Mouse (Mus musculus) MEL (cell line): ENCODE measurements around the gene Klrb1. TPM values are rescaled to one million over a fixed set of nuclear protein-coding genes. Genes with fewer than 3 reads are reported as not detected.
"Not testable (repeated sequence)": the region's sequence is repeated elsewhere in the genome, so short reads cannot be mapped to it uniquely, and the experiment has no call there.

Source experiments
- DNase-seq: peaks from one replicate; pipeline ENCODE4 v3.0.0; 2011; ENCODE audit warnings: low read depth, low spot score
- H3K27ac ChIP-seq: 2 replicates; pipeline ENCODE4 v1.5.1; 2012; ENCODE audit warnings: low read depth, mild to moderate bottlenecking, control low read depth, low read length, moderate library complexity; ENCODE audit not compliant: control insufficient read depth
- H3K27me3 ChIP-seq, 2 experiments: fragments of 150-350 bp in 1 of 2; sonication (generic) in 1 of 2; 2 replicates each; pipeline ENCODE4 v1.6.1; 2012; ENCODE audit warnings: low read length in 2 of 2, mild to moderate bottlenecking in 2 of 2, improper control_type of control experiment in 1 of 2, moderate library complexity in 1 of 2; ENCODE audit not compliant: insufficient read depth in 2 of 2, control insufficient read depth in 1 of 2
- H3K36me3 ChIP-seq, 2 experiments: 2 replicates each; pipeline ENCODE4 v1.6.1; 2012 to 2014; ENCODE audit warnings: low read length in 2 of 2, improper control_type of control experiment in 1 of 2, inconsistent platforms in 1 of 2, mild to moderate bottlenecking in 1 of 2; ENCODE audit not compliant: insufficient read depth in 2 of 2, control insufficient read depth in 1 of 2
- H3K4me1 ChIP-seq, 2 experiments: fragments of 150-350 bp in 1 of 2; sonication (generic) in 1 of 2; 2 replicates each; pipeline ENCODE4 v1.6.1; 2012; ENCODE audit warnings: low read length in 2 of 2, improper control_type of control experiment in 1 of 2, mild to moderate bottlenecking in 1 of 2; ENCODE audit not compliant: insufficient read depth in 2 of 2, control insufficient read depth in 1 of 2
- H3K4me3 ChIP-seq, 2 experiments: fragments of 150-350 bp in 1 of 2; sonication (generic) in 1 of 2; 2 replicates each; pipeline ENCODE4 v1.5.1; 2012; ENCODE audit warnings: low read depth in 2 of 2, low read length in 2 of 2, mild to moderate bottlenecking in 2 of 2, moderate library complexity in 2 of 2, control low read depth in 1 of 2, improper control_type of control experiment in 1 of 2; ENCODE audit not compliant: control insufficient read depth in 1 of 2, insufficient read depth in 1 of 2
- H3K79me2 ChIP-seq: 2 replicates; pipeline ENCODE4 v1.6.1; 2012; ENCODE audit warnings: mild to moderate bottlenecking, low read length, moderate library complexity; ENCODE audit not compliant: control insufficient read depth, poor library complexity, insufficient read depth
- H3K9ac ChIP-seq: 2 replicates; pipeline ENCODE4 v1.6.1; 2012; ENCODE audit warnings: low read depth, mild to moderate bottlenecking, control low read depth, low read length, moderate library complexity; ENCODE audit not compliant: control insufficient read depth, poor library complexity, severe bottlenecking
- H3K9me3 ChIP-seq: fragments of 150-350 bp; sonication (generic); replicated peaks from 2 replicates; pipeline ENCODE4 v1.6.1; 2012; ENCODE audit warnings: mild to moderate bottlenecking, low read length, improper control_type of control experiment, moderate library complexity; ENCODE audit not compliant: insufficient read depth
- CHD1 ChIP-seq: IDR thresholded peaks from 2 replicates; pipeline ENCODE4 v1.6.1; 2012; ENCODE audit warnings: low read depth, mild to moderate bottlenecking, inconsistent platforms, low read length, improper control_type of control experiment
- ETS1 ChIP-seq: IDR thresholded peaks from 2 replicates; pipeline ENCODE4 v1.6.1; 2012; ENCODE audit warnings: low read depth, mild to moderate bottlenecking, inconsistent platforms, low read length, improper control_type of control experiment, moderate library complexity
- GABPA ChIP-seq: IDR thresholded peaks from 2 replicates; pipeline ENCODE4 v1.6.1; 2012; ENCODE audit warnings: low read depth, mild to moderate bottlenecking, inconsistent platforms, low read length, improper control_type of control experiment, moderate library complexity
- HCFC1 ChIP-seq: IDR thresholded peaks from 2 replicates; pipeline ENCODE4 v1.6.1; 2012; ENCODE audit warnings: low read depth, mild to moderate bottlenecking, inconsistent platforms, low read length, improper control_type of control experiment, moderate library complexity
- MAX ChIP-seq: IDR thresholded peaks from 2 replicates; pipeline ENCODE4 v1.6.1; 2011; ENCODE audit warnings: low read length, improper control_type of control experiment
- MAZ ChIP-seq: IDR thresholded peaks from 2 replicates; pipeline ENCODE4 v1.6.1; 2012; ENCODE audit warnings: low read depth, mild to moderate bottlenecking, inconsistent platforms, low read length, improper control_type of control experiment
- MEF2A ChIP-seq: IDR thresholded peaks from 2 replicates; pipeline ENCODE4 v1.6.1; 2014; ENCODE audit warnings: low read depth, mild to moderate bottlenecking, inconsistent platforms, low read length, improper control_type of control experiment; ENCODE audit not compliant: poor library complexity, insufficient replicate concordance, severe bottlenecking; ENCODE audit errors: extremely low read depth
- NELFE ChIP-seq: IDR thresholded peaks from 2 replicates; pipeline ENCODE4 v1.6.1; 2011; ENCODE audit warnings: low read depth, low read length, improper control_type of control experiment
- POLR2A ChIP-seq, 2 experiments: IDR thresholded peaks; 2 replicates each; pipeline ENCODE4 v1.6.1; 2011 to 2012; ENCODE audit warnings: low read length in 2 of 2, mild to moderate bottlenecking in 2 of 2, control low read depth in 1 of 2, improper control_type of control experiment in 1 of 2, low read depth in 1 of 2, moderate library complexity in 1 of 2; ENCODE audit not compliant: control insufficient read depth in 1 of 2, insufficient read depth in 1 of 2, poor library complexity in 1 of 2
- POLR2AphosphoS2 ChIP-seq: IDR thresholded peaks from 2 replicates; pipeline ENCODE4 v1.6.1; 2011; ENCODE audit warnings: low read length, improper control_type of control experiment
- POLR2AphosphoS5 ChIP-seq: IDR thresholded peaks from 2 replicates; pipeline ENCODE4 v1.6.1; 2012; ENCODE audit warnings: low read depth, borderline replicate concordance, mild to moderate bottlenecking, inconsistent platforms, low read length, moderate library complexity, mixed read lengths
- SIN3A ChIP-seq: IDR thresholded peaks from 2 replicates; pipeline ENCODE4 v1.6.1; 2012; ENCODE audit warnings: low read length, improper control_type of control experiment, inconsistent platforms
- TAL1 ChIP-seq: IDR thresholded peaks from 2 replicates; pipeline ENCODE4 v1.6.1; 2012; ENCODE audit warnings: mild to moderate bottlenecking, inconsistent platforms, low read length, moderate library complexity, mixed read lengths
- USF2 ChIP-seq, 2 experiments: IDR thresholded peaks; 2 replicates each; pipeline ENCODE4 v1.6.1; 2011 to 2012; ENCODE audit warnings: improper control_type of control experiment in 2 of 2, low read length in 2 of 2, borderline replicate concordance in 1 of 2, inconsistent platforms in 1 of 2, low read depth in 1 of 2, mild to moderate bottlenecking in 1 of 2; ENCODE audit not compliant: insufficient read depth in 1 of 2
- ZC3H11A ChIP-seq: IDR thresholded peaks from 2 replicates; pipeline ENCODE4 v1.6.1; 2012; ENCODE audit warnings: low read depth, mild to moderate bottlenecking, inconsistent platforms, low read length, improper control_type of control experiment
- ZKSCAN1 ChIP-seq: IDR thresholded peaks from 2 replicates; pipeline ENCODE4 v1.6.1; 2012; ENCODE audit warnings: low read depth, mild to moderate bottlenecking, inconsistent platforms, low read length, improper control_type of control experiment, moderate library complexity
- ZMIZ1 ChIP-seq: IDR thresholded peaks from 2 replicates; pipeline ENCODE4 v1.6.1; 2012; ENCODE audit warnings: low read depth, mild to moderate bottlenecking, inconsistent platforms, low read length, improper control_type of control experiment, moderate library complexity
- polyA plus RNA-seq, 2 experiments: library from polyadenylated mRNA; stranded (reverse) in 1 of 2; unstranded in 1 of 2; fragments of >175 nt in 1 of 2; fragments of >200 nt in 1 of 2; gene quantifications; 2 replicates each; pipeline versions ENCODE4 v1.2.1 to v1.2.4; 2012; ENCODE audit warnings: low replicate concordance in 2 of 2, low read depth in 1 of 2; ENCODE audit not compliant: insufficient read length in 2 of 2, insufficient read depth in 1 of 2, missing spikeins in 1 of 2
- total RNA-seq: library from RNA; depleted of rRNA; stranded (reverse); fragments of 300-350 nt; gene quantifications from 2 replicates; pipeline ENCODE4 v1.2.3, GENCODE M21; 2012

Klrb1 gene
- total and polyA plus RNA-seq, 3 experiments, result not detected

DNA sequence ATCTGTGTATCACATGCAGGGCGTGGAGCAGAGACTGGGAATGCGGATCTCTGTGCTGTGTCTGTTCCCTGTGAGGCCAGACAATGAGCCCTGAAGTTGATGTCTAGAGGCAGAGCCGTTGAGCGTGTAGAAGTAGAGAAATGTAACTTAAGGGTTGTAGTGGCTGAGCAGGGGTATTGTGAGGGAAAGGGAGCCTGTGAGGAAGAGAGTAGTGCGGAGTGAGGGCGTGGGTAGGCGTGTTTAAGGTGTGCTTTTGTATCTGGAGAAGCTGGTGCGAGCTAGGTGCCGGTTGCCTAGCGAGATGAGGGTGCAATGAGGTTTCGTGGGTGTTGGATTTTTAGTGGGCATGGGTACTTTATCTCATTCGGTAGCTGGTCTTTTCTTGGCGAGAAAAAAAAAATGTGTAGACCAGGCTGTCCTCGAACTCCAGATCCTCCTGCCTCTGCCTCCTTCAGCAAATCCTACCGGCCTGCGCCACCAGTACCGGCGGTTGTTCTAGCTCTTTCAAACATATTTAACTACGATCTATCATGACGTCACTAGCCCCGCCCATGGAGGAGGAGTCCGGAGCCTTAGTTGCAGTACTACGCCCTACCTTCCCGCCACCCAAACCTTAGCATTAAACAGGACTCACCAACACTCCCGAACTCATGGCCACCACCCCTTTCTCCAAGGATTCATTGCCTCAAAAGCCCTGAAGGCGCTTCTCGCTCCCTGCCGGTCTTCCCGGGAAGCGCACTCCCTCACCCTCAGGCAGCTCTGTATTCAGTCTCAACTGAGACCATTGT, 41.1 kb upstream of the Klrb1 start (continued):
- TF ChIP-seq NELFE (no peak), ZKSCAN1 (no peak), MAX (0 out of 2 replicates have a peak, but pooled peaks have one; percentile 20), ETS1 (no peak), HCFC1 (no peak), ZC3H11A (no peak), POLR2AphosphoS5 (no peak), MEF2A (no peak), POLR2AphosphoS2 (no peak), TAL1 (no peak), MAZ (no peak), SIN3A (0 out of 2 replicates have a peak, but pooled peaks have one; percentile 33), POLR2A (IDR thresholded peaks at IDR 0.05; ENCODE audit: control insufficient read depth in 1 of 2, insufficient read depth in 1 of 2, low read depth in 1 of 2, low read length in 2 of 2, poor library complexity in 1 of 2) (no peak), CHD1 (no peak), USF2 (IDR thresholded peaks at IDR 0.05; ENCODE audit: borderline replicate concordance in 1 of 2, insufficient read depth in 1 of 2, low read depth in 1 of 2, low read length in 2 of 2) (no peak), ZMIZ1 (no peak), GABPA (no peak)
- TF ChIP-seq, all 39 proteins: peak for 9

DNA sequence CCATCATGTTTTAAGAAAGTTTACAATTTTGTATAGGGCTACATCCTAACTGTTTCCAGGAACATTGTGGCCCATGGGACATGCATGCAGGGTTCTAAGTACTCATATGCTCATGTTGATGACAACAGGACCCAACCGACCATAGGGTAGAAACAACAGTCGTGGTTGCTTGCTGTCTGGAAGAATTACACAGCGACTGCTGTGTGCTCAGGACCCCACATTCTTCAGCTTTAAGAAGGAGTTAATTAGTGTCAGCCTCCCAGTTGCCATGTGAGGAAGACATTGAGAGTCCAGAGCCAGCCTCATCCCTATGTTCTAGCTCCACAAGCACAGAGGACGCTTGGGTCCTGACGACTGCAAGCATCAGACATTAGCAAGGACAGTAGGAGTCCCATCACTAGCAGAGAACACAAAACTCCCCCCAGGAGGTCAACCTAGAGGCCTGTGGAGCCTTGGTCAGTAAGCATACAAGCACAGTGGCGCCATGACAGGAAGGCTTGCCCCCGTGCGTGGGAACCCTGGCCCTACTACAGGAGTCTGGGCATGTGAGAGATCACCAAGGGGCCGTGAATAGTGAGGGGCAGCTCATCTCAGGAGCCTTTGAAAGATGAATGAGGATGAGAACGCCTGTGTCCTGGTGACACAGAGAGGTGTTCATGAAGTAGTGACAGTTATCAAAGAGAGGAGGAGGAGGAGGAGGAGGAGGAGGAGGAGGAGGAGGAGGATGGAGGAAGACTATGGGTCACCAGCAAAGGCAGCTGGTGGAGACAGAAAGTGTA, 40.2 kb upstream of the Klrb1 start:
- not testable (repeated sequence) for H3K79me2 ChIP-seq, DNase-seq, H3K9me3 ChIP-seq, H3K36me3 ChIP-seq, H3K27me3 ChIP-seq, H3K9ac ChIP-seq, H3K27ac ChIP-seq
- Histone ChIP-seq H3K4me3 (peak overlapping the region in 1 of 2 experiments; percentile 71; a peak in 2 of 4 replicates), H3K4me1 (peaks cover 0 to 10% of the 10 kb centered on the region in 2 experiments; a peak in 2 of 4 replicates)
